Mouse (Mus musculus) gastrocnemius, postnatal 14 days (tissue): ENCODE data around the gene Sac3d1. TPM values are rescaled to one million over a fixed set of nuclear protein-coding genes. Genes with fewer than 3 reads are reported as not detected.
"Not testable (repeated sequence)": the region's sequence is repeated elsewhere in the genome, so short reads cannot be mapped to it uniquely, and the experiment has no call there.

Source experiments
- DNase-seq: peaks from one replicate; pipeline ENCODE4 v3.0.0; 2021; ENCODE audit warnings: mixed read lengths
- intact Hi-C: fragments of 180-260 bp; cut with DNase I; formaldehyde crosslinking; loops from one replicate; pipeline ENCODE4 v1.15.1; 2025; ENCODE audit warnings: low total_unique reads
- long read RNA-seq, 2 experiments: library from polyadenylated mRNA; stranded (forward); transcript quantifications; one replicate each; pipeline ENCODE4 v2.0.0; 2021
- total RNA-seq, 2 experiments: library from RNA; stranded (reverse); gene quantifications; 2 replicates each; pipeline ENCODE4 v1.2.3; 2021

Gene Sac3d1
- 10 to 100 TPM in 1 of 2 experiments, 1 to 10 TPM in 1; 8.8 to 14.4 TPM for total RNA-seq
- long read RNA-seq, experiment 1, transcript Sac3d1-201 (2 exons, 1,442 nt), result major isoform, 18 of 20 reads
- long read RNA-seq, experiment 1, partial matches to known transcripts, result 1 of 20 reads
- long read RNA-seq, experiment 1, other reads (novel, unspliced or antisense), result 1 of 20 reads
- long read RNA-seq, experiment 2, transcript Sac3d1-201 (2 exons, 1,442 nt), result major isoform, 28 of 28 reads
- long read RNA-seq, experiment 2, partial matches to known transcripts, result 0 of 28 reads
- long read RNA-seq, experiment 2, other reads (novel, unspliced or antisense), result 0 of 28 reads

GRCm38 (mm10) chr19:6117986-6118676 is at the start of gene Sac3d1:
TSS of gene Sac3d1 (minus strand) at chr19:6118650.
- intact Hi-C loops, result no loop called here
- DNase-seq, result peak; percentile 87

- no peak for DNase-seq
- intact Hi-C loops, result no loop called here
Measured at GRCm38 (mm10) chr19:6166750-6167149, 48.3 kb upstream of the Sac3d1 start.

DNA sequence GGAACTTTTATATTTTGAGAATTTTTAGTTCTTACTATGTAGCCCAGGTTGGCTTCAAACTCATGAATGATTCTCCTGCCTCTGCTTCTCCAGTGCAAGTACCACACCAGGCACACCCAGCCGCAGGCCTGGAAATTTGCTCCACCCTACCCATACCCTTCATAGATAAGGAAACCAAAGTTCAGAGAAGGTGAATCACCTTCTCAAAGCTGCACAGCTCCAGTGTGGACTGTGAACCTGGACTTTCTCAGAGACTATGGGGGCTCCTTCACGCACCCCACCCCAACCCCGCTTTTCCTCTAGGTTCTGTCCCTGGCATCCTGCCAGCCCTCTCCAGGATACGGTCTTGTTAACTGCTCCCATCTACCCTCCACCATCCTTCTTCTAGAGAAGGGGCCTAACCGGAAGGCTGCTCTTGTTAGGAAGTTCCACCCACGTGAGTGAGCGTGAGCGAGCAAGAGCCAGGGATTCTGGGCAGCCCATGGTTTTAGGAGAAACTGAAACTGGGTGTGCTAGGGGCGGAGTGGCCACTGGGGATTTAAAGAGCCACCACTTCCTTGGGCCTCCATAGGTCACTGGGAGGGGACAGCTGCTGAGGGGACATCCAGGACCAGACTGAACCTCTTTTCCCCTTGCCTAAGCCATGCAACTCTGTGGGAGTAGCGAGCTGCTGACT is 45.6 kb upstream of the Sac3d1 start:
- peak; percentile 31 for DNase-seq
- intact Hi-C loops, result no loop called here

- no peak for DNase-seq
- intact Hi-C loops, result no loop called here
Measured at GRCm38 (mm10) chr19:6157220-6157619, 38.8 kb upstream of the Sac3d1 start.

DNA sequence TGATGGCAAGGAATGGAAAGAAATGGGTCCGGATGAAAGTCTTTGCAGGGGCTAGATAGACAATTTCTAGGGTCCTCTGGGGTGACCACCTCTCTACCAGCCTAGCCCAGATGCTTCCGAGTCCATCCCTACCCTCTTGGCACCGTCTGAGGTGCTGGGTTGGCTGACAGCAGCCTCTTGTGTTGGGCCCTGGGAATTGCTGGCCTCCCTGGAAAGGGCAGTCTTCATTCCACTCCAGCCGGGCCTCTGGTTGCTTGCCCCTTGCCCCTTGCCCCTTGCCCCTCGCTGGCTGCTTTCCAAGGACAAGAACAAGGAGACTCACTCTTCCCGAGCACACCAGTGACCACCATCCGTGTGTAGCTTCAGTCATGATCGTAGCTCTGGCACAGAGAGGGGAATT is 37.9 kb upstream of the Sac3d1 start:
- no peak for DNase-seq
- intact Hi-C loops, result no loop called here

- no peak for DNase-seq
- intact Hi-C loops, result no loop called here
Measured at GRCm38 (mm10) chr19:6155174-6155573, 36.7 kb upstream of the Sac3d1 start.

GRCm38 (mm10) chr19:6144842-6145241 is 26.4 kb upstream of the Sac3d1 start:
- no peak for DNase-seq
- intact Hi-C loops, result no loop called here

GRCm38 (mm10) chr19:6141394-6141749 is 22.9 kb upstream of the Sac3d1 start, which contains the start of gene Arl2:
TSS of gene Arl2 (minus strand) at chr19:6141548.
- intact Hi-C loops, result no loop called here
- peak; percentile 76 for DNase-seq

DNA sequence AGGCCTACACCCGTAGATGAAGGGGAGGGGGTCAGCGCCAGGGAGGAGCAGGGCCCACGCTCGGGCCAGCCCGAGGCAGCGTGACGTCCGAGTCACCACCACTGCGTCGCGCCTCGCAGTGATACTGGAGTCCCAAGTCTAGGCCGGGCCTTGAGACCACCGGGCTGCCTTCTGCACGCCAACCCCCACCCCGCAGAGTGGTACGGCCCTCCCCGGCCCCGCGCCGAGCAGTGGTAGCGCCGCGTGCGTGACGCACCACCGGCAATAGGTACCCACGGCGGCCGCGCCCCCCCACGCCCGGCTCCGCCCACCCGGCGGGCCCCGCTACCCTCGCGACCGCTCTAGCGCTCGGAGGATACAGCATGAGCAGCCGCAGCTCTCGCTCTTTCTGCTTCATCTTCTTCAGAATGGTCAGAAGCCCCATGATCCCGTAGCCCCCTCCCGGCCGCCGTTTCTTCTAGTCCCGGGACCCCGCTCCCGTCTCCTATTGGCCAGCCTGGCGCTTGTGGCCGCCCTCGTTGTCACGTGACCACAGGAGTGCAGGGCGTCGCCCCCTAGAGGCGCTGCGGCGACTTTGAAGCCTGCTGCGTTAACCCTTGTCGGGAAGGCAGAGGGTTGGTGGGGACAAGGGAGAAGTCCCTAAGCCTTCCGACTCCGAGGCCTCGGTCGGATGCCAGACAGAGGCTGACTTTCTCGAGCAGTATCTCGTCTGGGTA is 22.4 kb upstream of the Sac3d1 start, which contains the start of gene Batf2:
TSS of gene Batf2 (plus strand) at position 306 of the 716 bp plus-strand sequence.
- intact Hi-C loops, result no loop called here

GRCm38 (mm10) chr19:6140374-6140677 is 21.9 kb upstream of the Sac3d1 start:
- no peak for DNase-seq
- intact Hi-C loops, result no loop called here

More for the DNA sequence above, 22.4 kb upstream of the Sac3d1 start, which contains the start of gene Batf2:
- DNase-seq, result peak; percentile 93

GRCm38 (mm10) chr19:6139701-6140100 is 21.3 kb upstream of the Sac3d1 start:
- intact Hi-C loops, result loop anchor here (5.0 kb wide), 1 partner anchor 93 kb away; no protein-coding TSS in a partner anchor
- DNase-seq, result no peak

GRCm38 (mm10) chr19:6136397-6136796 is 17.9 kb upstream of the Sac3d1 start:
- DNase-seq, result no peak
- intact Hi-C loops, result loop anchor here (5.0 kb wide), 1 partner anchor 96 kb away; no protein-coding TSS in a partner anchor

DNA sequence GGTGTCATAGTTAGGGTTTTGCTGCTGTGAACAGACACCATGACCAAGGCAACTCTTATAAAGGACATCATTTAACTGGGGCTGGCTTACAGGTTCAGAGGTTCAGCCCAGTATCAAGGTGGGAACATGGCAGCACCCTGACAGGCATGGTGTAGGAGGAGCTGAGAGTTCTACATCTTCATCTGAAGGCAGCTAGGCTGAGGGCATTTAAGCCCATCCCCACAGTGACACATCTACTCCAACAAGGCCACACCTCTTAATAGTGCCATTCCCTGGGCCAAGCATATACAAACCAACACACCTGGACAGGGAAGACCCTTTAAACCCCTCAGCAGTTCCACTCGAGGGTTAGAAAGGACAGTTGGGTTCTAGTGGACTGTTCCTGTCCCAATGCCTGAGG is 14.7 kb upstream of the Sac3d1 start:
- DNase-seq, intact Hi-C loops: not testable (repeated sequence)

DNA sequence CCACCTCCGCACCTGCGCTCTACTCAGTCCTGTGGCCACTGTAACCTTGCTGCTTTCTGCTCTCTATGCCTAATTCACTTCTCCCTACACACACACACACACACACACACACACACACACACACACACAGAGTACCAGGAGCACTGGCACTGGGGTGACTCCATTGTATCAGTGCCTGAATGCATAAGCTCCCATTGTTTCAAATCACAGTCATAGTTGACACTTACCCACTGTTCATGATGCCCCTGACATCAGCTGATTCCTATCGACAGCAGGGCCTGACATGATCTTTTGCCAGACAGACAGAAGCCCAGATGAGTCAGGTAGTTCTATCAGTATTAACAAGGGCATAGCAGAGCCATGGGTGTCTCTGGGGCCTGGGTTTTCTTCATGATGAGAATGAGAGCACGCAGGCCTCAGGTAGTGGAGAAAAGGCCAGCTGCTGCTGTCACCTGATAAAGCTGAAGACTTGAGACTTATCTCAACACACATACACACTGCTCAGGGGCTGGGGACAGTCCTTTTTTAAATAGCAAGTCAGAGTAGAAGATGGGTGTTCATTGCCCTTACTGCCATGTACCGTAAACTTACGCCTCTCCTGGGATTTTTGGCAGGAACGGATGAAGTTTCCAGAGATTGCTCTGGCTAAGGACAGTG is 13.8 kb upstream of the Sac3d1 start:
- DNase-seq, result no peak
- intact Hi-C loops, result no loop called here

DNA sequence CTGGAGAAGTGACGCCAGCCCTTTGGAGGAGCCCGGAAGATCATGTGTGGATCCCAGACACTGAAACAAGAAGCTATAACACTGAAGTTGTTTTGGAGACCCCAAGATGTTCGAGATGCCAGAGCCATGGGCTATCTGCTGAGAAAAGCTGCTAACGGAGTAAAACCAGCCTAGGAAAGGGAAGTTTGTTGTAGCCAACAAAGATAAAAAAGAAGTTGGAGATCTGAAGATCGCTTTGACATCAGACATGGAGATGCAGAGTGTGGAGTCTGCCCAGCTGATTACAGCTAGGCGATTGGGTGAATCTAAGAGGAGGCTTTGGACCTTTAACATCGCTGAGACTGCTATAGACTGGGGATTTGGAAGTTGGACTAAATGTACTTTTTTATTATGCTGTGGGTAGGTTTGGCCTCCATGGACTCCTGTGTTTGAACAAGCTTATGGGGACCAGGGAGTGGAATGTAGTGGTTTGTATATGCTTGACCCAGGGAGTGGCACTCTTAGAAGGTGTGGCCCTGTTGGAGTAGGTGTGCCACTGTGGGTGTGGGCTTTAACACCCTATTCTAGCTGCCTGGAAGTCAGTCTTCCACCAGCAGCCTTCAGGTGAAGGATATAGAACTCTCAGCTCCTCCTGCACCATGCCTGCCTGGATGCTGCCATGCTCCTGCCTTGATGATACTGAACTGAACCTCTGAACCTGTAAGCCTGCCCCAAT is 12.1 kb upstream of the Sac3d1 start:
- intact Hi-C loops, DNase-seq: not testable (repeated sequence)

GRCm38 (mm10) chr19:6127760-6128341 is 9.4 kb upstream of the Sac3d1 start, which contains the start of gene Snx15:
TSS of gene Snx15 (minus strand) at chr19:6128304.
- peak; percentile 96 for DNase-seq
- intact Hi-C loops, result loop anchor here (10.0 kb wide), 1 partner anchor 163 kb away; the partner anchor contains the start of gene Pola2

DNA sequence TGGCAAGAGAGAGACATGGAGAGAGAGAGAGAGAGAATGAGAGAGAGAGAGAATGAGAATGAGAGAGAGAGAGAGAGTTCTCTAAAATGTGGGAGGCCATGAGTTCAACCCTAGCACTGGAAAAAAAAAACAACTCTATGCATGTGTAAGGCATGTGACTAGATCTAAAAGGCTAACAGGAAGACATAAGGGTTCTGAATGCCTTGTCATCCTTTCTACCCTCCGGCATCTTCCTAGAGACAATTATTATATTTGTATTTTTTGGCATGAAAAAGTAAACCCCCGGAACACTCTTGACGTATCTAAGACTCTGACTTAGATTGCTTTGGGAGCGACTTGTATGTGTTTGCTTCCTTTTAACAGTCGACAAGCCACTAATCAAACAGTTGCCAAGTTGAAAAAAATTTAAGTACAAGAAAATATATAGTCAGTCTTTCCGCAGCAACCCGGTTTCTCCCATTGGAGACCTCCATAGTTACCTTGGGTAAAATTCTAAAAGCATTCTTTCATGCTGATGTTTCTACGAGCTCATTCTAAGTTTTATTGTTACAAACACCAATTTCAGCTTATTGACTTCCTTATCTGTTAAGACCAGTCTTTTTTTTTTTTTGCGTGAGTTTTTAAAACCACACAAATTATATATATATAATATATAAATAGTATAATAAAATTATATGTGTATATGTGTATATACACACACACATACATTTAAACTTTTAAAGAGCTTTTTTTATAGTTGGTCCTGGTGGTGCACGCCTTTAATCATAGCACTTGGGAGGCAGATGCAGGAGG is 8.5 kb upstream of the Sac3d1 start:
- intact Hi-C loops, result loop anchor here (10.0 kb wide), 1 partner anchor 162 kb away; the partner anchor contains the start of gene Pola2
- no peak for DNase-seq
